Mouse (Mus musculus) myocyte (in vitro differentiated cells): ENCODE data around the gene Tcf12.

Experiments used
- CEBPB ChIP-seq: IDR thresholded peaks from 2 replicates; pipeline ENCODE4 v1.6.1; 2011; ENCODE audit warnings: mild to moderate bottlenecking, moderate library complexity; ENCODE audit not compliant: poor library complexity, insufficient read depth, severe bottlenecking
- E2F4 ChIP-seq: IDR thresholded peaks from one replicate; pipeline ENCODE4 v1.6.1; 2011; ENCODE audit warnings: mild to moderate bottlenecking, control low read depth, moderate library complexity; ENCODE audit not compliant: insufficient read depth
- MAX ChIP-seq: IDR thresholded peaks from one replicate; pipeline ENCODE4 v1.6.1; 2011; ENCODE audit warnings: low read depth, mild to moderate bottlenecking, control low read depth
- MYOD1 ChIP-seq, 3 experiments: IDR thresholded peaks; one replicate each; pipeline ENCODE4 v1.6.1; 2011; ENCODE audit warnings: control low read depth in 2 of 3, low read depth in 2 of 3, mild to moderate bottlenecking in 2 of 3, moderate library complexity in 1 of 3; ENCODE audit not compliant: insufficient read length in 2 of 3, control insufficient read depth in 1 of 3
- POLR2A ChIP-seq: IDR thresholded peaks from one replicate; pipeline ENCODE4 v1.6.1; 2011; ENCODE audit warnings: low read depth, mild to moderate bottlenecking, control low read depth, moderate library complexity; ENCODE audit not compliant: insufficient read length
- POLR2AphosphoS2 ChIP-seq: IDR thresholded peaks from one replicate; pipeline ENCODE4 v1.6.1; 2011; ENCODE audit warnings: low read depth, control low read depth; ENCODE audit not compliant: insufficient read length
- REST ChIP-seq: IDR thresholded peaks from one replicate; pipeline ENCODE4 v1.6.1; 2011; ENCODE audit warnings: mild to moderate bottlenecking, control low read depth, moderate library complexity; ENCODE audit not compliant: insufficient read depth, insufficient read length
- SRF ChIP-seq: IDR thresholded peaks from one replicate; pipeline ENCODE4 v1.6.1; 2011; ENCODE audit warnings: low read depth; ENCODE audit not compliant: control insufficient read depth, insufficient read length
- TCF12 ChIP-seq: IDR thresholded peaks from one replicate; pipeline ENCODE4 v1.6.1; 2011; ENCODE audit warnings: mild to moderate bottlenecking, control low read depth; ENCODE audit not compliant: poor library complexity, insufficient read depth, severe bottlenecking
- USF1 ChIP-seq: IDR thresholded peaks from one replicate; pipeline ENCODE4 v1.6.1; 2011; ENCODE audit warnings: low read depth, mild to moderate bottlenecking, control low read depth, moderate library complexity

DNA sequence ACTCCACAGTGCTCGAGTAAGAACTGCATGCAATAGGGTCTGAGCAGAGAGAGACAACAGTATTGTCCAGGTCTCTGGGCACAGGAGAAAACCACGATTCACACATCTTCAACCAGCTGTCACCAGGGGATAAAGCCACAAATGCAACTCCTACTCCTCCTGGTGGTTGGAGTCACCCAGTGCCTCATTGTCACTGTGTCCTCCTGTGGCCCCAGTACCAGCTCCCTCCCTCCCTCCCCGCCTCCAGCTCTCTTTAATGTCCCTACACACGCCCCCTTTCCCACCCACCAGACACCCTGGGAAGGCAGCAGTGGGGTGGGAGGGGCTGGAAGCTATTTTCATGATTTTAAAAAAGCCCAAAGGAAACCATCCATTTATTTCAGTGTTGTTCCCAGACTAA is 299.3 kb downstream of the Tcf12 start:
- no peak for TF ChIP-seq E2F4
- no peak for TF ChIP-seq USF1
- TF ChIP-seq SRF, result no peak
- TF ChIP-seq POLR2A, result no peak
- TF ChIP-seq MAX, result no peak
- TF ChIP-seq POLR2AphosphoS2, result no peak
- no peak for TF ChIP-seq TCF12
- TF ChIP-seq CEBPB, result no peak
- TF ChIP-seq MYOD1 (IDR thresholded peaks at IDR 0.05; ENCODE audit: control insufficient read depth in 1 of 3, insufficient read length in 2 of 3, low read depth in 2 of 3), result peak in 2 of 3 experiments; percentile 15 to 48
- TF ChIP-seq REST, result no peak
